Mouse (Mus musculus) thymus, adult 2 months (tissue): Measurements from ENCODE around the gene Acot7.

ENCODE experiments used
- CTCF ChIP-seq: fragments of 200-500 bp; IDR thresholded peaks from 2 replicates; pipeline ENCODE4 v1.5.1; 2012; ENCODE audit warnings: mild to moderate bottlenecking, control low read depth, low read length, moderate library complexity, borderline replicate concordance; ENCODE audit not compliant: control insufficient read depth, poor library complexity, insufficient read depth; ENCODE audit errors: extremely low read depth
- POLR2A ChIP-seq: fragments of 200-500 bp; IDR thresholded peaks from 2 replicates; pipeline ENCODE4 v1.6.1; 2012; ENCODE audit warnings: mild to moderate bottlenecking, low read length, control low read depth, moderate library complexity; ENCODE audit not compliant: control insufficient read depth, poor library complexity, insufficient read depth; ENCODE audit errors: extremely low read depth

DNA sequence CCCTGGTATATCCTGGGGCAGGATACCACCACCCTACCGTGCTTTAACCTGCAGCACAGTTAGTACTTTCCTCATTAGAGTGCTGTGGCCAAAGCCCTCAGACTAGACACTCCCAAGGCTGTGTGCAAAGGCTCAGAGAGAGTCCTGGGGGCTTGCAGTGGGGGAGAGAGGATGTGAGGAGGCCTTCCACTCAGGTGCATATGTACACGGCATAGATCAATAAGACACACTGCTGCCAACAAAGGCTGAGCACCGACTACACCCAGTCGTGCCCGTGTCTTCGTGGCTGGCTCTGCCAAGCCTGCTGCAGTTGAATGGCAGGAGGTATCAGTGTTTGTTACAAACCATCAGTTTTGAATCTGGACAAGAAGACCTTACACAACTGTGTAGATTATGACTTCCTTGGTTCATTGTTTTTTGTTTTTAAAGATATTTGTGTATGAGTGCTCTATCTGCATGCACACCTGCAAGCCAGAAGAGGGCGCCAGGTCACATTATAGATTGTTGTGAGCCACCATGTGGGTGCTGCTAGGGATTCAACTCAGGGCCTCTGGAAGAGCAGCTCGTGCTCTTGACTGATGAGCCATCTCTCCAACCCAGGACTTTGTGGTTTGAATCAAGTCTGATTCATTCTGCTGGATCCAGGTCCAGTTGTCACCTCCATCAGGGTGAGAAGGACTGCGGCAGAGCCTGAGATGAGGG is 87.1 kb downstream of the Acot7 start:
- TF ChIP-seq POLR2A (no peak), CTCF (no peak)
